Mouse (Mus musculus) forebrain, embryonic 13.5 days (tissue): ENCODE results near the gene Gpr161. TPM values are rescaled to one million over a fixed set of nuclear protein-coding genes. Genes with fewer than 3 reads are reported as not detected.
A peak's percentile ranks its signal among the peaks of the same experiment; 100 is the strongest.
"Not testable (repeated sequence)": the region's sequence is repeated elsewhere in the genome, so short reads cannot be mapped to it uniquely, and the experiment has no call there.

Experiments used
- ATAC-seq: fragments of 200-750 bp; cut with Nextera tagmentation; 2 replicates; pipeline ENCODE4 v1.8.0; 2017
- H3K27ac ChIP-seq: fragments of 300-500 bp; sonication (generic); 2 replicates; pipeline ENCODE4 v1.5.1; 2015; ENCODE audit warnings: inconsistent platforms, mild to moderate bottlenecking, moderate library complexity
- H3K27me3 ChIP-seq: fragments of 300-500 bp; sonication (generic); 2 replicates; pipeline ENCODE4 v1.6.1; 2015; ENCODE audit warnings: mild to moderate bottlenecking, inconsistent platforms
- H3K36me3 ChIP-seq: fragments of 300-500 bp; sonication (generic); 2 replicates; pipeline ENCODE4 v1.6.1; 2015; ENCODE audit warnings: mild to moderate bottlenecking, inconsistent platforms; ENCODE audit not compliant: poor library complexity, severe bottlenecking
- H3K4me1 ChIP-seq: fragments of 300-500 bp; sonication (generic); 2 replicates; pipeline ENCODE4 v1.6.1; 2015; ENCODE audit warnings: inconsistent platforms
- H3K4me2 ChIP-seq: fragments of 300-500 bp; sonication (generic); 2 replicates; pipeline ENCODE4 v1.6.1; 2015; ENCODE audit warnings: inconsistent platforms, mild to moderate bottlenecking, moderate library complexity
- H3K4me3 ChIP-seq: fragments of 300-500 bp; sonication (generic); 2 replicates; pipeline ENCODE4 v1.5.1; 2015; ENCODE audit warnings: mild to moderate bottlenecking, inconsistent platforms
- H3K9ac ChIP-seq: fragments of 300-500 bp; sonication (generic); 2 replicates; pipeline ENCODE4 v1.6.1; 2015; ENCODE audit warnings: mild to moderate bottlenecking, inconsistent platforms
- H3K9me3 ChIP-seq: fragments of 300-500 bp; sonication (generic); replicated peaks from 2 replicates; pipeline ENCODE4 v1.6.1; 2016; ENCODE audit warnings: inconsistent platforms
- WGBS: fragments of 180-500 bp; shearing (Covaris S2); methylation state at CpG from one replicate; pipeline ENCODE4 v1.1.7; 2015; 5-methylcytosine and 5-hydroxymethylcytosine counted together
- polyA plus RNA-seq: library from polyadenylated mRNA; unstranded; fragments of >200 nt; fragmentation: Nextera tagmentation; extraction: Ambion mirVana; gene quantifications from 2 replicates; pipeline ENCODE4 v1.2.1, GENCODE M21; 2015

Gene Gpr161
- polyA plus RNA-seq, 1 experiment from 2014 or later = 3.5 TPM

- Histone ChIP-seq H3K9me3 (no peaks in the 10 kb centered on the region), H3K4me2 (no peak overlapping the region), H3K4me3 (no peak overlapping the region), H3K36me3 (peaks cover 85% of the 10 kb centered on the region), H3K27ac (no peak overlapping the region), H3K4me1 (no peaks in the 10 kb centered on the region), H3K27me3 (no peaks in the 10 kb centered on the region), H3K9ac (no peak overlapping the region)
- WGBS = 96% methylated on average over 13 of the region's 13 CpGs
- ATAC-seq = no peak
Measured at GRCm38 (mm10) chr1:165321393-165321861, 25.8 kb downstream of the Gpr161 start.

- Histone ChIP-seq H3K36me3 (peaks cover 84% of the 10 kb centered on the region), H3K4me3 (no peak overlapping the region), H3K9me3 (no peaks in the 10 kb centered on the region), H3K27ac (no peak overlapping the region), H3K4me2 (no peak overlapping the region), H3K27me3 (no peaks in the 10 kb centered on the region), H3K9ac (no peak overlapping the region), H3K4me1 (no peaks in the 10 kb centered on the region)
- no peak for ATAC-seq
- WGBS = 91% methylated on average over 7 of the region's 7 CpGs
Measured at GRCm38 (mm10) chr1:165321891-165322290, 26.3 kb downstream of the Gpr161 start.

GRCm38 (mm10) chr1:165322934-165323333, 27.3 kb downstream of the Gpr161 start:
- Histone ChIP-seq H3K36me3 (peaks cover 73% of the 10 kb centered on the region), H3K9me3 (no peaks in the 10 kb centered on the region), H3K9ac (no peak overlapping the region), H3K4me2 (no peak overlapping the region), H3K27me3 (no peaks in the 10 kb centered on the region), H3K4me3 (no peak overlapping the region), H3K4me1 (no peaks in the 10 kb centered on the region), H3K27ac (no peak overlapping the region)
- no peak for ATAC-seq
- 90% methylated on average over 7 of the region's 7 CpGs for WGBS

GRCm38 (mm10) chr1:165327370-165327769, 31.8 kb downstream of the Gpr161 start:
- no peak overlapping the region for H3K27ac ChIP-seq
- no peaks in the 10 kb centered on the region for H3K27me3 ChIP-seq
- H3K4me2 ChIP-seq = no peak overlapping the region
- H3K36me3 ChIP-seq = peaks cover 37% of the 10 kb centered on the region
- no peaks in the 10 kb centered on the region for H3K9me3 ChIP-seq
- H3K4me3 ChIP-seq = no peak overlapping the region
- 80% methylated on average over 2 of the region's 2 CpGs for WGBS
- no peak overlapping the region for H3K9ac ChIP-seq
- ATAC-seq = no peak
- no peaks in the 10 kb centered on the region for H3K4me1 ChIP-seq

- no peaks in the 10 kb centered on the region for H3K4me1 ChIP-seq
- no peak overlapping the region for H3K4me2 ChIP-seq
- H3K36me3 ChIP-seq = peaks cover 33% of the 10 kb centered on the region
- no peaks in the 10 kb centered on the region for H3K27me3 ChIP-seq
- H3K9me3 ChIP-seq = no peaks in the 10 kb centered on the region
- ATAC-seq = no peak
- no peak overlapping the region for H3K27ac ChIP-seq
- no peak overlapping the region for H3K9ac ChIP-seq
- no peak overlapping the region for H3K4me3 ChIP-seq
- 86% methylated on average over 5 of the region's 5 CpGs for WGBS
Measured at GRCm38 (mm10) chr1:165327831-165328230, 32.2 kb downstream of the Gpr161 start.

GRCm38 (mm10) chr1:165328384-165329289, 33.0 kb downstream of the Gpr161 start:
- not testable (repeated sequence) for H3K9ac ChIP-seq, H3K9me3 ChIP-seq, H3K4me2 ChIP-seq, H3K4me3 ChIP-seq, ATAC-seq, H3K27ac ChIP-seq, H3K4me1 ChIP-seq, H3K27me3 ChIP-seq
- peaks cover 25% of the 10 kb centered on the region for H3K36me3 ChIP-seq
- 94% methylated on average over 17 of the region's 17 CpGs for WGBS

- Histone ChIP-seq H3K9me3 (no peaks in the 10 kb centered on the region), H3K27ac (no peak overlapping the region), H3K4me3 (no peak overlapping the region), H3K27me3 (no peaks in the 10 kb centered on the region), H3K4me2 (no peak overlapping the region), H3K9ac (no peak overlapping the region), H3K36me3 (peaks cover 9% of the 10 kb centered on the region; the same call in 1 of the 2 replicates), H3K4me1 (no peaks in the 10 kb centered on the region)
- ATAC-seq = no peak
Measured at GRCm38 (mm10) chr1:165330859-165331258, 35.3 kb downstream of the Gpr161 start.

GRCm38 (mm10) chr1:165332797-165333196, 37.2 kb downstream of the Gpr161 start:
- Histone ChIP-seq H3K4me3 (no peak overlapping the region), H3K27me3 (no peaks in the 10 kb centered on the region), H3K9me3 (no peaks in the 10 kb centered on the region), H3K36me3 (peaks cover 6% of the 10 kb centered on the region; the same call in 1 of the 2 replicates), H3K4me1 (no peaks in the 10 kb centered on the region), H3K27ac (no peak overlapping the region), H3K4me2 (no peak overlapping the region), H3K9ac (no peak overlapping the region)
- no peak for ATAC-seq
- WGBS = 83% methylated on average over 3 of the region's 3 CpGs

GRCm38 (mm10) chr1:165342126-165342525, 46.5 kb downstream of the Gpr161 start:
- Histone ChIP-seq H3K4me3 (no peak overlapping the region), H3K4me1 (peaks cover 6% of the 10 kb centered on the region; the same call in 1 of the 2 replicates), H3K9ac (no peak overlapping the region), H3K27me3 (no peaks in the 10 kb centered on the region), H3K27ac (no peak overlapping the region), H3K9me3 (no peaks in the 10 kb centered on the region), H3K4me2 (no peak overlapping the region), H3K36me3 (no peaks in the 10 kb centered on the region)
- no peak for ATAC-seq
- WGBS = 63% methylated on average over 7 of the region's 7 CpGs

GRCm38 (mm10) chr1:165344453-165344852, 48.9 kb downstream of the Gpr161 start:
- 23% methylated on average over 4 of the region's 4 CpGs for WGBS
- Histone ChIP-seq H3K4me3 (no peak overlapping the region), H3K9me3 (no peaks in the 10 kb centered on the region), H3K4me2 (no peak overlapping the region), H3K27me3 (no peaks in the 10 kb centered on the region), H3K9ac (no peak overlapping the region), H3K4me1 (peaks cover 6% of the 10 kb centered on the region; the same call in 1 of the 2 replicates), H3K27ac (no peak overlapping the region), H3K36me3 (no peaks in the 10 kb centered on the region)
- peak; percentile 75; the same call in 1 of the 2 replicates for ATAC-seq

GRCm38 (mm10) chr1:165348627-165349026, 53.0 kb downstream of the Gpr161 start:
- H3K4me2 ChIP-seq = no peak overlapping the region
- no peak for ATAC-seq
- no peak overlapping the region for H3K4me3 ChIP-seq
- peaks cover 5% of the 10 kb centered on the region; the same call in 1 of the 2 replicates for H3K36me3 ChIP-seq
- H3K4me1 ChIP-seq = peaks cover 6% of the 10 kb centered on the region; the same call in 1 of the 2 replicates
- H3K27me3 ChIP-seq = no peaks in the 10 kb centered on the region
- no peak overlapping the region for H3K27ac ChIP-seq
- no peak overlapping the region for H3K9ac ChIP-seq
- no peaks in the 10 kb centered on the region for H3K9me3 ChIP-seq

GRCm38 (mm10) chr1:165356347-165356746, 60.8 kb downstream of the Gpr161 start:
- WGBS = 81% methylated on average over 2 of the region's 2 CpGs
- Histone ChIP-seq H3K36me3 (no peaks in the 10 kb centered on the region), H3K27me3 (no peaks in the 10 kb centered on the region), H3K27ac (no peak overlapping the region), H3K9me3 (no peaks in the 10 kb centered on the region), H3K9ac (no peak overlapping the region), H3K4me2 (no peak overlapping the region), H3K4me3 (no peak overlapping the region), H3K4me1 (no peaks in the 10 kb centered on the region)
- ATAC-seq = no peak
